Mouse (Mus musculus) right cerebral cortex, adult 2 months (tissue): ENCODE data around the gene 1700001C02Rik.

Source experiments
- DNase-seq, 2 experiments: peaks; one replicate each; pipeline ENCODE4 v3.0.0; 2021 to 2022; ENCODE audit warnings: low spot score in 2 of 2

1700001C02Rik gene

DNA sequence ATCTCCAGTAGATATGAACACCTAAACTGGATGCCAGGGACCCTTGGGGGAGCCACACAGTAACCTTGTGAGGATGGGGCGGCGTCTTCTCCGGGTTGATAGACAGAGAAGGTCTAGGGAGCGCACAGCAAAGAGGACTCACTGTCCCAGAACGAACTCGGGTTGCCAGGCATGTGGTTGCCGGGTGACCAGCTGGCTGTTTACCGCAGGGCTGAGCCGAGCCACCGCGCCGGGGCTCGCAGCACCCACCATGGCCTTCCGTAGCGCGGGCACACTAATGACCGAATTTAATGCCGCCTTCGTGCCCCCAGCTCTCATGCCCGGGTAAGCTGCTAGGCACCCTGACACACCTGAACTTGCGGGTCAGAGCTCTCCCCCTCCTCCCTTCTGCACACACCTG lies at the start of gene 1700001C02Rik:
Gene 1700001C02Rik, plus strand, starts transcription at position 187 of the 400 bp plus-strand sequence.
- DNase-seq = no peak

GRCm38 (mm10) chr5:30416665-30417064 lies 49.2 kb upstream of the 1700001C02Rik start:
- DNase-seq = no peak

DNA sequence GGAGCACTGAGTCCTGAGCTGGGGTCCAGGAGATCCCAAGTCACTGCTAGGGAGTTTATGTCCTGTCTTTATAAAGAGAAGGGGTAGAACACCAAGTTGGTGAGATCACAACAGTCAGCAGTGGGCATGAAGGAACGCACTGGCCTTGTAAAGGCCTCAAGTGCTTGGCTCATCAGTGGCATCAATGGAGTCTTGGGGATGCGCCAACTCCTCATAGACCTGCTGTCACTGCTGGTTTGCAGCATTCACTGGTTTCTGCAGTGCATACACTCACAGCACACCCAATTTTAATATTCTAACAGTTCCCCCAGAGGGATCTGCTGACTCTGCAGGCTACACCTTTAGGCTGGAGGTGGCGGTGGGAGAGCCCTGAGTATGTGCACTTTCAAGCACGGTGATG lies 42.7 kb upstream of the 1700001C02Rik start:
- no peak for DNase-seq

GRCm38 (mm10) chr5:30423572-30424244 lies 42.1 kb upstream of the 1700001C02Rik start:
- peak; percentile 22 to 67 for DNase-seq

DNA sequence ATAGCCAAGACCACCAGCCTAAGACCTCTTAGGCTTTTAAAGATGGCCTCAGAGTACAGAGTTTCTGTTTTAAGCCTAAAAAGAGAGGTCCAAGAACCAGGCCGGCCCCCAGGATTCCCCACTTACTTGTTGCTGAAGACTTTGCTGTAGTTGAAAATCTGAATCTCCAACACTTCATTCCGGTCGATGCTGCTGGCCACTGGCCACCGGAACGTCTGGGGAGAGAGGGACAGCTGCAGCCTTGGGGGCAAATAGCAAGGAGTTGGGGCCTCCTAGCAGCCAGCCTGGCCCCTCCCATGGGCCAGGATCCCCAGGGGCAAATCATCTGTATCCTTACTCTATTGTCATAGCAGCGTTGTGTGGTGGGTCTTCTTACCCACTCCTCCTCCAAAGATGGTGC lies 38.4 kb upstream of the 1700001C02Rik start:
- no peak for DNase-seq

DNA sequence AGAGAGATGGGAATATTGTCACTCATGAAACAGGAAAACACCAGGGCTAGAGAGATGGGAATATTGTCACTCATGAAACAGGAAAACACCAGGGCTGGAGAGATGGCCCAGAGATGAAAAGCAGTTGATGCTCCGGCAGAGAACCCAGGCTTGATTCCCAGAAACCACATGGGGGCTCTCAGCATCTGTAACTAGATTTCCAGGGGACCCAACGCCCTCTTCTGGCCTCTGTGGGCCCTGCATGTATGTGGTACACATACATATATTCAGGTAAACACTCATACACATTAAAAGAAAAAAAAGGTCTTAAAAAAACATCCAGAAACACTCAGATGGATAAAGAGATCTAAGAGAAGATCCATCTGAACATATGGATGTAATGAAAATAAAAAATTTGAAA lies 26.9 kb upstream of the 1700001C02Rik start:
- no peak for DNase-seq

DNA sequence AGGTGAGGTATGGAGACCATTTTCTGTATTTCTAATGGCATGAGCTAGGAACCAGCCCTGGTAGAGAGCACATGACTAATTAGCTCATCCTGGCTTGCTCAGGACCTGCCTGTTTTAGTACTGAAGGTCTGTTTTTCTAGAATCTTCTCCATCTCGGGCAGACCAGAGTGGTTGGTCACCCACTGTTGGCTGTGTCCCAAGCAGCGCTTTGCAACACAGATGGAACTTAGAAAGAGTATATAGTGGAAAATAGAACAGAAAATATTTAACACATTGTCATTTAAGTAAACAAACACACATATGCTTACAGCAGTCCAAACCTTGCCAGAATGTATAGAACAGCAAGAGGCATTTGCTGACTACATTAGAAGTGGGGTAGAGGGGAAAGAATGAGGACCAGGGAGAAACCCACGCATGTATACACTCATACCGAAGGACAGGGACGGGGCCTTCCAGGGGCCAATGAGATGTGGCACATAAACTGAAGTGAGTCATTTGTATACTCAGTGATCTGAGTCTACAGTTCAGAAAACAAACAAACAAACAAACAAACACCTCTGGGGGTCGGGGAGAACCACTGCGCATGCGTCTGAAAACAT lies 25.4 kb upstream of the 1700001C02Rik start:
- no peak for DNase-seq

DNA sequence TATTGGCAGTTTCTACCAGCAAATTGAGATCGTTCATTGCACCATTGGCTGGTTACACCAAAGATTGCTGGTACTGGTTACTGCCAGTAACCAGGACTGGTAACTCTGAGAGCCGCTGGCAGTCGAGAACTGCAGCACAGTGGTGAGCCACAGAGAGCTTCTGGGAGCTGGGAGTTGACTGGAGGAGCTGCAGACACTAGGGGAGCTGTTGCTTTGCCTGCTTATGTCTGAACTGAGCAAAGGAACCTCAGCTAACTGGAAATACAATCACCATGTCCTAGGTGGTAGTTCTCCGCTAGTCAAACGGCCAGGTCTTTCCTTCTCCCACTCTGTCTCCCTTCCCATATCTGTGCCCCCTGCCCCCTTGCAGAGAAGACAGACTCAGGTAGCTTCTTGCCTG lies 23.7 kb upstream of the 1700001C02Rik start:
- DNase-seq = peak in 1 of 2 experiments; percentile 35

- no peak for DNase-seq
Measured at GRCm38 (mm10) chr5:30444327-30444895, 21.4 kb upstream of the 1700001C02Rik start.

- peak; percentile 37 to 53 for DNase-seq
Measured at GRCm38 (mm10) chr5:30456056-30456455, 9.8 kb upstream of the 1700001C02Rik start.

- peak in 1 of 2 experiments; percentile 39 for DNase-seq
Measured at GRCm38 (mm10) chr5:30460155-30460554, 5.7 kb upstream of the 1700001C02Rik start.

DNA sequence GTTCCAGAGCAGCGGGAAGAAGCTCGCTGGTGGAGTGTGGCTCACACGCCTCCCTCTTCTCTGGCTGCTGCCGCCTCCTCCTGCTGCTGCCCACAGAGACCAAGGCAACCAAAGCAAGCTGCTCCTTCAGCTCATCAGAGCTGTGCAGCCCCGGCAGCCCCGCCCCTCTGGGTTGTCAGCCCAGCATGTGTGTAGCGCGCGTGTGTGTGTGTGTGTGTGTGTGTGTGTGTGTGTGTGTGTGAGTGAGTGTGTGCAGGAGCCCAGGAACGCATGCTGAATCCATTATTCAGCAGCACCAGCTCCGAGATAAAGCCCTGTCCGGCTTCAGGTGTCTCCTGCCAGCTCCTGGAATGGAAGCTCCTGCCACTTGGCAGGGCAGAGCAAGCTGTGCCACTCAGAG lies 4.0 kb upstream of the 1700001C02Rik start, which contains the start of gene Otof:
Gene Otof, minus strand, starts transcription at position 112 of the 400 bp plus-strand sequence.
- DNase-seq = peak; percentile 75 to 80

- DNase-seq = no peak
Measured at GRCm38 (mm10) chr5:30466315-30466714, 468 bp downstream of the 1700001C02Rik start.

DNA sequence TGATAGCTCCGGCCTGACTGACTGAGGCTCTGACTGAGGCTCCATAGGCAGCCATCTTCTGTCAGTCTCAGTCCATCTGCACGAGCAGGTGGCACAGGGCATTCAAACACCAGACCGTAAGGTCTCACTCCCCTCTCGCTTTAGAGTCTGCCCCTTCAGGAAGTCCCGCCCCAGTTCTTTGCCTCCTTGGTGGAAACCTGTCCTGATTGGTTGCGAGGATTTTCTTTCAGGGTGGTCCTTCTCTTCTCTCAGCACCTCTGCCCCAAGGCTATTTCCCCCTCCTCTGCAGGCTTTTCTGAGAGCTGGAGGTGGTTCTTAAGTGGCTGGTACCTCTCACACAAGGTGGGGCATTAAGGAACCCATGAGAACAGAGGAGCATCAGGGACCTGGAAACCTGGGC lies 4.6 kb downstream of the 1700001C02Rik start:
- no peak for DNase-seq

- no peak for DNase-seq
Measured at GRCm38 (mm10) chr5:30472148-30472547, 6.3 kb downstream of the 1700001C02Rik start.

DNA sequence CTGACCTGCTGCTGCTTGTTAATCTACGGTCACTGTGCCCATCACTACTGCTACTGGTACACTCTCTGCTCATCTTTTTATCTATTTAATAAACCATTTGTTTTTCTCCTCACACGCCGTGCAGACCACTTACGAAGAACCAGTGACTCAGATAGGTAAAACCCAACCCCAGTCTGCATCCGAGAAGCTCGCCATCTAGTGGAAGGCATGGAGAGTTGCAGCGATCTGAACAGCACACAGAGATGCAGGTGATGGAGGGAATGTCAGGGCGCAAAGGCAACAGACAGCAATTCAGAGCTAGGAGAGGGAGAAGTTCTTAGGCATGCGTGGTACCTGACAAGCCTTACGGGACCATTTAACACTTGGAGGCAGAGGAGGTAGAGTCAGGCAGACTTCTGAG lies 10.7 kb downstream of the 1700001C02Rik start:
- peak; percentile 37 to 59 for DNase-seq

DNA sequence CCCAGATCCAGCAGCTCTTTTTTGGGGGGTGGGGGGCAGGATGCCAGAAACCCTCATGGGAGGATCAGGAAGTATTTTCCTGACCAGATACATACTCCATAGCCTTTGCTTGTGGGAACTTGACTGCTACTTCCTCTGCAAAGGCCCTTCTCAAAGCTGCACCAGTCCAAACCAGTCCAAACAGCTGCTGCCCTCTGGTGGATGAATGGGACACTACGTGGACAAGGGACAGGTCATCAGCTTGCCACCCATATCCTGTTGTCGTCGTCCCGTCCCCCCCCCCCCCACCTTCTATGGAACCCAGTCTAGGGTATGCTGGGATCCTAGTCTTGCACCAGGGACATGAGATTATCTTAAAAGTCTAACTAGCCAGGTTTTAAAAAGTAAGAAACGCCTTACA lies 16.5 kb downstream of the 1700001C02Rik start:
- peak; percentile 79 to 83 for DNase-seq

DNA sequence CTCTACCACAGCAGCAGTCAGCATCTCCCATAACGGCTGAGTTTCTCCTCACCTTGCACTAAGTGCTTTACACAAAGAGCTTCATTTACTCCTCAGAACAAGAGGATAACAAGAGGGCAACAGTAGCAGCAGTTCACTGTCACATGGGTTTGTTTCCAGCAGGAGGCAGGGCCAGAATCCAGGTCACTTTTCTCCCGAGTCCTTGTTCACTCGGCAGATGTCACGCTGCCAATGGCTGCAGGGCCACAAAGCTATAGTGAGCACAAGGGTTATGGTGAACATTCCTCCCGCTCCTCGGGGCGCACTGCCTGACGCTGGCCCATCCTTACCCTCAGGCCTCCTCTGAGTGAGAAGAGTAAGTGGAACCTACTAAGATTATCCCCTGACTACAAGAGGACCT lies 17.7 kb downstream of the 1700001C02Rik start:
- no peak for DNase-seq

DNA sequence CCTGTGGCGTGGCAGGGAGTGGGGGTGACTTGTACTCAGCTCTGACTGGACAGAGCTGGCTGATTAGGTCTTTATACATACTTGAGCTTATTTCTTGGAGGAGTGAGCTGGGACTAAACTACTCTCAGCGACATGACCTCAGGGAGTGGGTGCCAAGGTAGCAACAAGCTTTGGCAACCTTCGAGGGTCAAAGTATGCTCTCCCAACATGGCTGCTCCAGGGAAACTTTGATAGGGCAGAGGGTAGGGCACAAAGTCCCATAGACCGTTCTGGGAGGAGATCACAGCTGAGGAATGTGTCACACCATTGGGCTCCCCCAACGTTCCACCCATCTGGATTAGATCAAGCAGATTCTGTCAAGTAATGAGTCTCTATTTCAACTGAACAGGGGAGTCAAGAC lies 18.7 kb downstream of the 1700001C02Rik start:
- no peak for DNase-seq

DNA sequence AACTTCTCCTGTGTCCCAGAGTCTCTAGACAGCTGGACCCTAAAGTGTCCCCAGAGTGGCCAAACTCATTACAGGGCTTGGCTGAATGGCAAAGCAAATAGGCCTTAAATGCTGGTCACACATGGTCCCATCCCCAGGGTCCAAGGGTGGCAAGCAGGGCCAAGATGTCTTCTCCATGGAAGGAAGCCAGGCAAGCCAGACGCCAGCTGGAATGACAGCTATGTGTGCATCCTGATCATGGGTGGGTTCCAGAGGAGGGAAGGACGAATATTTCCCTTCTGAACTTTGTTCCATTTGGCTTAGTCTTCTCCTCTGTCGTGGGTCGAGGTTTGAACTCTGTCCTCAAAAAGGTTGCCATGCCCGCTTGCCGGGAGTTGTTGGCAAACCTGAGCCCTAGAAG lies 19.3 kb downstream of the 1700001C02Rik start:
- DNase-seq = no peak

DNA sequence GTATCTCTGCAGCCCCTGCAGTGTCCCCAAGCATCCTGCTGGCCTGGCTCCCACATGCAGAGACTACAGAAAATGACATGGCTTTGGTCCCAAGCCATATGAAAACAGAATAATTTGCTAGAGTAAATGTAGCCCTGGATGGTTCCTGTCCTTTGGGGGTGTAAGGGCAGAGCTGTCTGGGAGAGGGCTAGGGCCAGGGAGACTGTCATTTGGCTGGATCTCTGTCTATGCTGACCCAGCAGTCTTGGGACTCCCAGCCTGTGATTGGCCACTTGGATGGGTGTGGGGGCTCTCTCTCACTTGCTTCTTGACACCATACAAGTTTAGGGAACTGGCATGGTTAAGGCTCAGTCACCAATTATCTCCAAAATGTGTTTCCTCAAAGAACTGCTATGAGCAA lies 24.4 kb downstream of the 1700001C02Rik start:
- DNase-seq = no peak

- no peak for DNase-seq
Measured at GRCm38 (mm10) chr5:30490845-30491244, 25.0 kb downstream of the 1700001C02Rik start.

DNA sequence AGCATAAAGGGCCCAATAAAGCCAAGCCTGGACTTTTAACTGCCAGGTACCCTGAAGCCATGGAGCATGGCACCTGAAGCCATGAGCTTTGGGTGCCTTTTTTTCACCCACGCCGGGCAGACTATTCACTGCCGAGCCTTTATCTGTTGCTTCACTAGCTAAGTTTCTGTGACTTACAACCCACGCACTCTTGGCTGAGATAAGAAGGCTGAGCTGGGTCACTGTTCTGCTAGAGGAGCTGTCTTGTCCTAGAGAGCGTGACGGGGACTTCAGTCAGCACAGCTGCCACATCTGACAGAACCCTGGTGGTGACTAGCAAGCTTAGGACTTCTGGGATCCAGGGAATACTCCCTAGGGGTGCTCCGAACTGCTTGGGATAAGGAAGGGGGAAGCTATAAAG lies 27.9 kb downstream of the 1700001C02Rik start:
- no peak for DNase-seq
